Mouse (Mus musculus) bone marrow macrophage, adult 2 months (primary cell): Measurements from ENCODE around the gene Gm29049. TPM values are rescaled to one million over a fixed set of nuclear protein-coding genes. Genes with fewer than 3 reads are reported as not detected.
"Not testable (repeated sequence)": the region's sequence is repeated elsewhere in the genome, so short reads cannot be mapped to it uniquely, and the experiment has no call there.

ENCODE experiments used
- H3K27ac ChIP-seq: 2 replicates; pipeline ENCODE4 v1.5.1; 2012; ENCODE audit warnings: low read depth, low read length; ENCODE audit not compliant: insufficient read depth
- H3K4me1 ChIP-seq: 2 replicates; pipeline ENCODE4 v1.6.1; 2012; ENCODE audit warnings: low read length; ENCODE audit not compliant: control insufficient read depth, insufficient read depth
- H3K4me3 ChIP-seq: 2 replicates; pipeline ENCODE4 v1.5.1; 2012; ENCODE audit warnings: mild to moderate bottlenecking, low read length, moderate library complexity; ENCODE audit not compliant: insufficient read depth
- polyA plus RNA-seq: library from polyadenylated mRNA; stranded (reverse); fragments of >200 nt; gene quantifications from 2 replicates; pipeline ENCODE4 v1.2.4, GENCODE M21; 2012; ENCODE audit not compliant: missing spikeins, insufficient read depth, insufficient read length

Gene Gm29049
- polyA plus RNA-seq, result not detected in 2 replicates

DNA sequence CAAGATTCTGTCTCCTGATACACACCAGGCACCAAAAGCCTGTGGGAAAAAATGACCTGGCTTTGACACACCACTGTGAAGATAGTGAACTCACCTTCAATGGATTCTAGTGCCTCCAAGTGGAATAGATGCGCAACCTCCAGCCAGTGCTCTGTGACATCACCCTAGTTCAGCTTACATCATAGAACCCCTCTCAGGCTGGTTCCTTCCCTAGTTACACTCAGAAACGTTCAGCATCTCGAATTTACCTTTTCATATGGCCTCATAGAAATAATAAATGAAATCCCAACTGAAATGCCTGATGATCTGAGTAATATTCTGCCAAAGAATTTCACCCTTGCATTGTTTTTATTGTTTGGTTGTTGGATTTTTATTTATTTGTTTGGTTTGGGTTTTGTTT lies at the start of gene Gm29049:
TSS of gene Gm29049 (minus strand) at position 101 of the 400 bp plus-strand sequence.
- H3K27ac ChIP-seq, H3K4me3 ChIP-seq, H3K4me1 ChIP-seq: not testable (repeated sequence)

Other genes with a start within 250 kb of the Gm29049 start
- gene Gm20825, start 74.3 kb upstream of the Gm29049 start, polyA plus RNA-seq, result not detected in 2 replicates